Mouse (Mus musculus) E14TG2a.4 (cell line): ENCODE results near the gene Pdzd2.

Source experiments
- CTCF ChIP-seq: conservative IDR thresholded peaks from 2 replicates; pipeline ENCODE4 v1.5.1; 2014; ENCODE audit warnings: low read length
- POU5F1 ChIP-seq: IDR thresholded peaks from 2 replicates; pipeline ENCODE4 v1.6.1; 2014; ENCODE audit warnings: low read length, borderline replicate concordance

- TF ChIP-seq CTCF (no peak), POU5F1 (no peak)
Observed at GRCm38 (mm10) chr15:12606306-12606705, 133.4 kb downstream of the Pdzd2 start.
